Mouse (Mus musculus) retina, postnatal 1 day (tissue): Measurements from ENCODE around the gene Apba1.

Experiments used
- DNase-seq: peaks from one replicate; pipeline ENCODE4 v3.0.0-alpha.2; 2012

Apba1 gene

GRCm38 (mm10) chr19:23758554-23759321 lies at the start of gene Apba1:
TSS of gene Apba1 (plus strand) at chr19:23758887.
- peak; percentile 91 for DNase-seq

- no peak for DNase-seq
Measured at GRCm38 (mm10) chr19:23746506-23746905, 12.2 kb upstream of the Apba1 start.

- DNase-seq: peak; percentile 40
Measured at GRCm38 (mm10) chr19:23757011-23757410, 1.7 kb upstream of the Apba1 start.

GRCm38 (mm10) chr19:23757961-23758553 lies 630 bp upstream of the Apba1 start:
- DNase-seq: peak; percentile 97

GRCm38 (mm10) chr19:23759322-23759945 lies 747 bp downstream of the Apba1 start:
- no peak for DNase-seq

- no peak for DNase-seq
Measured at GRCm38 (mm10) chr19:23763371-23763770, 4.7 kb downstream of the Apba1 start.

GRCm38 (mm10) chr19:23764051-23764450 lies 5.4 kb downstream of the Apba1 start:
- no peak for DNase-seq

- no peak for DNase-seq
Measured at GRCm38 (mm10) chr19:23768864-23769263, 10.2 kb downstream of the Apba1 start.

GRCm38 (mm10) chr19:23770494-23771423 lies 12.1 kb downstream of the Apba1 start:
- peak; percentile 77 for DNase-seq

- no peak for DNase-seq
Measured at GRCm38 (mm10) chr19:23771971-23772370, 13.3 kb downstream of the Apba1 start.

- no peak for DNase-seq
Measured at GRCm38 (mm10) chr19:23775356-23775755, 16.7 kb downstream of the Apba1 start.

- no peak for DNase-seq
Measured at GRCm38 (mm10) chr19:23779130-23779529, 20.4 kb downstream of the Apba1 start.

- no peak for DNase-seq
Measured at GRCm38 (mm10) chr19:23780105-23780504, 21.4 kb downstream of the Apba1 start.

- DNase-seq: peak; percentile 51
Measured at GRCm38 (mm10) chr19:23781968-23782367, 23.3 kb downstream of the Apba1 start.

- DNase-seq: no peak
Measured at GRCm38 (mm10) chr19:23788420-23789132, 29.9 kb downstream of the Apba1 start.

- DNase-seq: no peak
Measured at GRCm38 (mm10) chr19:23791704-23792103, 33.0 kb downstream of the Apba1 start.

GRCm38 (mm10) chr19:23792559-23792958 lies 33.9 kb downstream of the Apba1 start:
- no peak for DNase-seq

GRCm38 (mm10) chr19:23794491-23794890 lies 35.8 kb downstream of the Apba1 start:
- no peak for DNase-seq

- no peak for DNase-seq
Measured at GRCm38 (mm10) chr19:23795156-23795555, 36.5 kb downstream of the Apba1 start.

GRCm38 (mm10) chr19:23801174-23801573 lies 42.5 kb downstream of the Apba1 start:
- DNase-seq: no peak

GRCm38 (mm10) chr19:23803221-23803870 lies 44.7 kb downstream of the Apba1 start:
- DNase-seq: no peak

GRCm38 (mm10) chr19:23806796-23807195 lies 48.1 kb downstream of the Apba1 start:
- no peak for DNase-seq
